Mouse (Mus musculus) forebrain, embryonic 11.5 days (tissue): ENCODE measurements around the gene Grin1. TPM values are rescaled to one million over a fixed set of nuclear protein-coding genes. Genes with fewer than 3 reads are reported as not detected.

Experiments used
- ATAC-seq: fragments of 200-750 bp; cut with Nextera tagmentation; replicated peaks from 2 replicates; pipeline ENCODE4 v1.8.0; 2017; ENCODE audit warnings: moderate TSS enrichment; ENCODE audit not compliant: low FRiP score
- DNase-seq: peaks from one replicate; pipeline ENCODE4 v3.0.0-alpha.2; 2017; ENCODE audit warnings: low spot score
- H3K27ac ChIP-seq: fragments of 300-500 bp; sonication (generic); 2 replicates; pipeline ENCODE4 v1.5.1; 2014; ENCODE audit warnings: low read depth, low read length
- H3K27me3 ChIP-seq: fragments of 300-500 bp; sonication (generic); 2 replicates; pipeline ENCODE4 v1.6.1; 2014; ENCODE audit warnings: mild to moderate bottlenecking, low read length, mixed read lengths; ENCODE audit not compliant: control insufficient read depth, insufficient read depth
- H3K36me3 ChIP-seq: fragments of 300-500 bp; sonication (generic); 2 replicates; pipeline ENCODE4 v1.6.1; 2014; ENCODE audit warnings: mild to moderate bottlenecking, low read length, moderate library complexity, mixed read lengths; ENCODE audit not compliant: control insufficient read depth, insufficient read depth
- H3K4me1 ChIP-seq: fragments of 300-500 bp; sonication (generic); replicated peaks from 2 replicates; pipeline ENCODE4 v1.6.1; 2014; ENCODE audit warnings: low read length, mixed read lengths; ENCODE audit not compliant: control insufficient read depth, insufficient read depth
- H3K4me2 ChIP-seq: fragments of 300-500 bp; sonication (generic); 2 replicates; pipeline ENCODE4 v1.6.1; 2014; ENCODE audit warnings: low read depth, mild to moderate bottlenecking, low read length, moderate library complexity, mixed read lengths; ENCODE audit not compliant: severe bottlenecking
- H3K4me3 ChIP-seq: fragments of 300-500 bp; sonication (generic); 2 replicates; pipeline ENCODE4 v1.5.1; 2014; ENCODE audit warnings: low read depth, low read length
- H3K9ac ChIP-seq: fragments of 300-500 bp; sonication (generic); 2 replicates; pipeline ENCODE4 v1.6.1; 2014; ENCODE audit warnings: low read length
- H3K9me3 ChIP-seq: fragments of 300-500 bp; sonication (generic); 2 replicates; pipeline ENCODE4 v1.6.1; 2016; ENCODE audit warnings: low read length, mixed read lengths; ENCODE audit not compliant: control insufficient read depth
- WGBS: fragments of 180-500 bp; shearing (Covaris S2); extraction: QIAGEN DNeasy Blood & Tissue Kit; methylation state at CpG from one replicate; pipeline ENCODE4 v1.1.7; 2014; 5-methylcytosine and 5-hydroxymethylcytosine counted together
- polyA plus RNA-seq: library from polyadenylated mRNA; unstranded; fragments of >200 nt; fragmentation: Nextera tagmentation; extraction: Ambion mirVana; gene quantifications from 2 replicates; pipeline ENCODE4 v1.2.1, GENCODE M21; 2014

The Grin1 gene
- polyA plus RNA-seq, 1 experiment from 2014 or later, result 2.1 TPM

DNA sequence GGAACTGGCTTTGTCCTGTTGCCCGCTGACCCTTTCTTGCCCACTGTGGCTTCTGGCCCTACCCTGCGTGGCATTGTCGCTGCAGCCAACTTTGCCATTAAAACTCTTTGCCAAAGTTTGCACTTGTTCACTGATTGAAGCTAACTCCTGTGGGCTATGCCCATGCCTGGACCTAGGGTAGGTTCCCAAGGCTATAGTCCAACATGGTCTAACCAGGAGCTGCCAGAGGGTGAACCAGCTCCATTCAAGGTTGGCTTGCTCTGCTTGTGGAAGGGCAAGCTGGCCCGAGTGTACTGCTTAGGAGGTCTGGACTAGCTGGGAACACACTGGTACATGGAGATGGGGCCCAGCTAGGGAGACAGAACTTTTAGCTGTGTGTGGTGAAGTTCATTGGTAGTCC lies 74.8 kb downstream of the Grin1 start:
- H3K4me2 ChIP-seq, result no peak overlapping the region
- WGBS, result 94% methylated on average over 4 of the region's 4 CpGs
- H3K9ac ChIP-seq, result no peak overlapping the region
- no peaks in the 10 kb centered on the region for H3K9me3 ChIP-seq
- DNase-seq (no peak), ATAC-seq (no peak)
- H3K27me3 ChIP-seq, result peaks cover 6% of the 10 kb centered on the region; the same call in 1 of the 2 replicates
- H3K4me1 ChIP-seq, result no peaks in the 10 kb centered on the region; the same call in 1 of the 2 replicates
- H3K27ac ChIP-seq, result no peak overlapping the region
- H3K36me3 ChIP-seq, result no peaks in the 10 kb centered on the region; the same call in 1 of the 2 replicates
- H3K4me3 ChIP-seq, result no peak overlapping the region

DNA sequence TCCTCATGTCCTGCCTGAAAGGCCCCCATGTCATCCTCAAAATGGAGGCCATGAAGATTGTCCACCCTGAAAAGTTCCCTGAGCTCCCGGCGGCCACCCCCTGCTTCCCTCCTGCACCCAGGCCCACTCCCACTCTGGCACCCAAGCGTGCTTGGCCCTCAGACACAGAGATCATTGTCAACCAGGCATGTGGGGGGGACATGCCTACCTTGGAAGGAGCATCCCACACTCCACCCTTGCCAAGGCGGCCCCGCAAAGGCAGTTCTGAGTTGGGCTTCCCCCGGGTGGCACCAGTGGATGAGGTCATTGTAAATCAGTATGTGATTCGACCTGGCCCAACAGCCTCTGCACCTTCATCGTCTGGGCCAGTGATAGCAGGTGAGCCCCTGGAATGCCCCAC lies 75.6 kb downstream of the Grin1 start:
- Histone ChIP-seq H3K4me1 (no peaks in the 10 kb centered on the region; the same call in 1 of the 2 replicates), H3K36me3 (no peaks in the 10 kb centered on the region; the same call in 1 of the 2 replicates), H3K27me3 (peaks cover 6% of the 10 kb centered on the region; the same call in 1 of the 2 replicates), H3K27ac (no peak overlapping the region), H3K4me2 (0 out of 2 replicates have a peak overlapping the region, but pooled peaks have one; percentile 97), H3K9ac (no peak overlapping the region), H3K4me3 (no peak overlapping the region; the same call in 1 of the 2 replicates), H3K9me3 (no peaks in the 10 kb centered on the region)
- 77% methylated on average over 8 of the region's 8 CpGs for WGBS
- no peak for DNase-seq
- ATAC-seq, result no peak

DNA sequence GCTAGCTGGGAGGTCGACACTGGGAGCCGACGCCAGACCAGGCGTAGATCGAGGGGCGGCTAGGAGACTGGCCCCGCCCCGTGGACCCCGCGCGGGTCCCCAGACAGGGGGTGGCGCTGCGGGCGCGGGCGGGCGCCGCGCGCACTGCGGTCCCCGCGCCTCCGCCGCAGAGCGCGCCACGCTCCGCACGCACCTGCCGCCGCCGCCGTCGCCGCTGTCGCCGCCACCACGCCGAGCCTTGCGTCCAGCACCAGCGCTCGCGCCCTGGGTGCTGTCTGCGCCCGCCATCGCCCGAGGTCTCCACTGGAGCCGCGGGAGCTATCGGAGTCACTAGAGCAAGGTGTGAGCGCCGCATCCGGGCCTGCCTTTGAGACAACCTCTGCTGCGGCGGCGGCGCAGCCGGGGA lies 76.9 kb downstream of the Grin1 start, which contains the start of the genes Rnf208 and Cysrt1:
Rnf208 (plus strand) TSS at position 155 of the 406 bp plus-strand sequence.
Cysrt1 (minus strand) TSS at position 352 of the 406 bp plus-strand sequence.
- no peaks in the 10 kb centered on the region for H3K36me3 ChIP-seq
- peak within 1 kb of the TSS; percentile 75 for H3K9ac ChIP-seq
- peak within 1 kb of the TSS; percentile 63 for H3K4me3 ChIP-seq
- no peaks in the 10 kb centered on the region; the same call in 1 of the 2 replicates for H3K4me1 ChIP-seq
- no peak within 1 kb of the TSS for H3K27ac ChIP-seq
- H3K4me2 ChIP-seq, result peak within 1 kb of the TSS; percentile 97
- WGBS, result under 1% methylated on average over 46 of the region's 59 CpGs
- DNase-seq (peak; percentile 67), ATAC-seq (peak; percentile 53; the same call in 1 of the 2 replicates)
- peaks cover 6% of the 10 kb centered on the region; the same call in 1 of the 2 replicates for H3K27me3 ChIP-seq
- H3K9me3 ChIP-seq, result no peaks in the 10 kb centered on the region

DNA sequence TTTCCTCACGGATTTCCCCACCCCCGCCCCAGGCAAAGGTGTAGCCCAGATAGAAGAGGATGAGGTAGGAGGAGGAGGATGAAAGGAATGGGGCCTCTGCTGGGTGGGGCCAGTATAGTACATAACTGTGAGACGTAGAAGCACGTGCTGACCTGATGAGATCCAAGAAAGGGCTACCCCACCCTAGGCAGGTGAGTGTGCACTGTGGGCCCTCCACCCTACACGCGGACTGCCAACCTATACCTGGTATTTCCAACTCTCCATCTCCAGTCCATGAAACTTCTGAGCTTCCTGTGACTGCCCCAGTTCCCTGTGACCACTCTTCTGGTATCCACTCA lies 77.6 kb downstream of the Grin1 start:
- peak; percentile 43 for ATAC-seq
- Histone ChIP-seq H3K4me1 (no peaks in the 10 kb centered on the region; the same call in 1 of the 2 replicates), H3K4me3 (peak overlapping the region; percentile 63), H3K4me2 (peak overlapping the region; percentile 97), H3K9ac (no peak overlapping the region), H3K36me3 (no peaks in the 10 kb centered on the region), H3K9me3 (no peaks in the 10 kb centered on the region), H3K27me3 (peaks cover 6% of the 10 kb centered on the region; the same call in 1 of the 2 replicates), H3K27ac (no peak overlapping the region)
- DNase-seq, result no peak
- WGBS, result 14% methylated on average over 6 of the region's 6 CpGs

Other genes with a start within 250 kb of the Grin1 start
- gene Entpd8, start 238.9 kb downstream of the Grin1 start, polyA plus RNA-seq, result not detected in 2 replicates
- 0.31 TPM in 1 of 2 replicates, not detected in the other for gene Noxa1, start 224.0 kb downstream of the Grin1 start, polyA plus RNA-seq
- gene Nrarp, start 138.4 kb downstream of the Grin1 start, polyA plus RNA-seq, result 63.6 and 72.1 TPM in 2 replicates
- 1.3 and 1.5 TPM in 2 replicates for gene Tor4a, start 122.3 kb downstream of the Grin1 start, polyA plus RNA-seq
- gene Nelfb, start 107.7 kb downstream of the Grin1 start, polyA plus RNA-seq, result 110 TPM in 2 replicates
- gene Stpg3, start 104.5 kb downstream of the Grin1 start, polyA plus RNA-seq, result not detected in 2 replicates
- gene Fam166a, start 100.4 kb downstream of the Grin1 start, polyA plus RNA-seq, result 0.88 and 1.3 TPM in 2 replicates
- gene Tubb4b, start 94.5 kb downstream of the Grin1 start, polyA plus RNA-seq, result 615 and 680 TPM in 2 replicates
- not detected in 2 replicates for gene Slc34a3, start 84.8 kb downstream of the Grin1 start, polyA plus RNA-seq
- not detected in 2 replicates for gene Rnf224, start 82.4 kb downstream of the Grin1 start, polyA plus RNA-seq
- gene Rnf208, start 76.9 kb downstream of the Grin1 start, polyA plus RNA-seq, result 33.0 and 37.6 TPM in 2 replicates
- gene Cysrt1, start 76.7 kb downstream of the Grin1 start, polyA plus RNA-seq, result not detected in 2 replicates
- gene AL732309.1, start 72.3 kb downstream of the Grin1 start, polyA plus RNA-seq, result 5.1 and 5.8 TPM in 2 replicates
- gene Tmem203, start 63.7 kb downstream of the Grin1 start, polyA plus RNA-seq, result 13.6 and 15.8 TPM in 2 replicates
- gene Tprn, start 56.6 kb downstream of the Grin1 start, polyA plus RNA-seq, result 4.6 and 7.3 TPM in 2 replicates
- gene Ssna1, start 46.7 kb downstream of the Grin1 start, polyA plus RNA-seq, result 222 and 238 TPM in 2 replicates
- 116 and 126 TPM in 2 replicates for gene Anapc2, start 46.7 kb downstream of the Grin1 start, polyA plus RNA-seq
- gene Tmem210, start 31.0 kb downstream of the Grin1 start, polyA plus RNA-seq, result not detected in 2 replicates
- not detected in 2 replicates for gene Lrrc26, start 29.3 kb downstream of the Grin1 start, polyA plus RNA-seq
- 75.7 and 77.8 TPM in 2 replicates for gene Man1b1, start 13.2 kb upstream of the Grin1 start, polyA plus RNA-seq
- 20.1 and 20.5 TPM in 2 replicates for gene Dpp7, start 37.2 kb upstream of the Grin1 start, polyA plus RNA-seq
- 3.1 and 5.4 TPM in 2 replicates for gene Uap1l1, start 46.5 kb upstream of the Grin1 start, polyA plus RNA-seq
- gene Sapcd2, start 53.1 kb upstream of the Grin1 start, polyA plus RNA-seq, result 79.0 and 85.0 TPM in 2 replicates
- gene Entpd2, start 76.7 kb upstream of the Grin1 start, polyA plus RNA-seq, result 0.23 TPM in 1 of 2 replicates, not detected in the other
- gene Npdc1, start 80.2 kb upstream of the Grin1 start, polyA plus RNA-seq, result 120 and 128 TPM in 2 replicates
- gene Fut7, start 104.1 kb upstream of the Grin1 start, polyA plus RNA-seq, result not detected in 2 replicates
- gene Abca2, start 109.5 kb upstream of the Grin1 start, polyA plus RNA-seq, result 9.9 and 10.2 TPM in 2 replicates
- gene Clic3, start 137.7 kb upstream of the Grin1 start, polyA plus RNA-seq, result 0.61 and 0.77 TPM in 2 replicates
- gene Paxx, start 141.9 kb upstream of the Grin1 start, polyA plus RNA-seq, result 22.9 and 24.2 TPM in 2 replicates
- 0.69 and 0.73 TPM in 2 replicates for gene Ptgds, start 150.9 kb upstream of the Grin1 start, polyA plus RNA-seq
- not detected in 2 replicates for gene Lcn12, start 174.7 kb upstream of the Grin1 start, polyA plus RNA-seq
- gene Fbxw5, start 181.6 kb upstream of the Grin1 start, polyA plus RNA-seq, result 96.1 and 102 TPM in 2 replicates
- 5.5 and 5.9 TPM in 2 replicates for gene C8g, start 182.5 kb upstream of the Grin1 start, polyA plus RNA-seq
- 37.2 and 40.1 TPM in 2 replicates for gene Traf2, start 227.8 kb upstream of the Grin1 start, polyA plus RNA-seq
- gene Edf1, start 238.7 kb upstream of the Grin1 start, polyA plus RNA-seq, result 353 and 371 TPM in 2 replicates